Mouse (Mus musculus) CH12.LX (cell line): ENCODE measurements around the gene Ttll5.
A peak's percentile ranks its signal among the peaks of the same experiment; 100 is the strongest.

Experiments
- CHD2 ChIP-seq: IDR thresholded peaks from 2 replicates; pipeline ENCODE4 v1.6.1; 2011; ENCODE audit warnings: low read length, improper control_type of control experiment
- EP300 ChIP-seq: IDR thresholded peaks from 2 replicates; pipeline ENCODE4 v1.6.1; 2011; ENCODE audit warnings: low read length, improper control_type of control experiment
- POLR2A ChIP-seq: IDR thresholded peaks from 2 replicates; pipeline ENCODE4 v1.6.1; 2011; ENCODE audit warnings: low read depth, mild to moderate bottlenecking, improper control_type of control experiment, low read length
- SIN3A ChIP-seq: IDR thresholded peaks from 2 replicates; pipeline ENCODE4 v1.6.1; 2012; ENCODE audit warnings: low read length, improper control_type of control experiment, inconsistent platforms
- TBP ChIP-seq: conservative IDR thresholded peaks from 2 replicates; pipeline ENCODE4 v1.6.1; 2011; ENCODE audit warnings: low read depth, low read length, improper control_type of control experiment
- UBTF ChIP-seq: IDR thresholded peaks from 2 replicates; pipeline ENCODE4 v1.6.1; 2012; ENCODE audit warnings: low read depth, mild to moderate bottlenecking, inconsistent platforms, low read length, improper control_type of control experiment, moderate library complexity
- ZKSCAN1 ChIP-seq: IDR thresholded peaks from 2 replicates; pipeline ENCODE4 v1.6.1; 2012; ENCODE audit warnings: low read depth, inconsistent platforms, low read length, improper control_type of control experiment, borderline replicate concordance

DNA sequence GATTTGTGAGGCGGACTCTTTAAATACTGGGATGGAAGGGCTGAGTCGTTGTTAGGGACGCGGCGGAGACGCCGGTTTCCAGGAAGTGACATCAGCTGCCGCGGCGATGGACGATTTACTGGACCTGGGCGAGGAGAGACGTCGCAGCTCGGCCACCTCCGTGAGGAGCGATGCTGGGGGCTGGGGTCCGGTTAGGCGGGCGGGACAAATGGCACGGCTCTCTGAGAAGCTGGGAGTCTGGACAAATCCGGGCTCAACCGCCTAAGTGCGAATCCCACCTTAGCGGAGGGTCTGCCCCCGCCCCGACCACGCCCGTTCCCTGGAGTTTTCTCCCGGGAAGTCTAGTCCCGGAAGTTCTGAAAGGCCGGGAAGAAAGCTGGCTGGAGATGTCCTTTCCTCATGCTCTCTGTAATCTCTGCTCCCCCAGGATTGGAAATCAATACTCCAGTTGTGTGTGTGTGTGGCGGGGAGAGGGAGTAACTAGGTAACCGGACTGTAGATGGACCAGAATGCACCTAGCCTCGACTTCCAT lies 258.1 kb downstream of the Ttll5 start, which contains the start of gene Ift43:
- TF ChIP-seq SIN3A, result peak; percentile 93
- TF ChIP-seq UBTF, result no peak
- TF ChIP-seq POLR2A, result peak; percentile 51; the same call in 1 of the 2 replicates
- TF ChIP-seq EP300, result no peak
- TF ChIP-seq ZKSCAN1, result no peak
- TF ChIP-seq TBP, result no peak
- TF ChIP-seq CHD2, result no peak
